Mouse (Mus musculus): ENCODE results near the gene Fry. TPM values are rescaled to one million over a fixed set of nuclear protein-coding genes. Genes with fewer than 3 reads are reported as not detected.

Fry gene
- polyA plus RNA-seq, 1 experiment from 2014 or later, result 2.4 TPM

GRCm38 (mm10) chr5:150195514-150196210 is 77.2 kb downstream of the Fry start:
- Histone ChIP-seq H3K36me3 (no peaks in the 10 kb centered on the region), H3K27ac (no peak overlapping the region; the same call in 1 of the 2 replicates), H3K4me2 (peak overlapping the region; percentile 73), H3K27me3 (no peaks in the 10 kb centered on the region), H3K9me3 (replicated peaks) (no peaks in the 10 kb centered on the region), H3K4me3 (replicated peaks) (peak overlapping the region; percentile 55), H3K4me1 (replicated peaks) (peaks cover 13% of the 10 kb centered on the region), H3K9ac (peak overlapping the region; percentile 49; the same call in 1 of the 2 replicates)
- 3% methylated on average over 22 of the region's 22 CpGs for WGBS (ENCODE audit: insufficient replicate concordance)
- ATAC-seq (ENCODE audit: low read depth) (peak; percentile 68; the same call in 1 of the 2 replicates), DNase-seq (peak; percentile 14)

- DNase-seq, result peak; percentile 16
- Histone ChIP-seq H3K9ac (0 out of 2 replicates have a peak overlapping the region, but pooled peaks have one; percentile 49), H3K36me3 (no peaks in the 10 kb centered on the region), H3K27me3 (no peaks in the 10 kb centered on the region), H3K27ac (no peak overlapping the region; the same call in 1 of the 2 replicates), H3K4me1 (replicated peaks) (peaks cover 13% of the 10 kb centered on the region), H3K4me3 (replicated peaks) (peak overlapping the region; percentile 55), H3K9me3 (replicated peaks) (no peaks in the 10 kb centered on the region), H3K4me2 (peak overlapping the region; percentile 73)
- peak; percentile 78 for ATAC-seq (ENCODE audit: low read depth)
- WGBS (ENCODE audit: insufficient replicate concordance), result 7% methylated on average over 6 of the region's 6 CpGs
Observed at GRCm38 (mm10) chr5:150196211-150196585, 77.8 kb downstream of the Fry start.

- no peak for ATAC-seq (ENCODE audit: low read depth)
- H3K9me3 ChIP-seq (replicated peaks), result no peaks in the 10 kb centered on the region
Observed at GRCm38 (mm10) chr5:150196881-150197311, 78.5 kb downstream of the Fry start.

GRCm38 (mm10) chr5:150206749-150207148 is 88.3 kb downstream of the Fry start:
- no peaks in the 10 kb centered on the region for H3K27me3 ChIP-seq
- no peak overlapping the region for H3K4me2 ChIP-seq
- H3K36me3 ChIP-seq, result no peaks in the 10 kb centered on the region
- no peak for ATAC-seq (ENCODE audit: low read depth)
- H3K9me3 ChIP-seq (replicated peaks), result no peaks in the 10 kb centered on the region
- no peak for DNase-seq
- no peaks in the 10 kb centered on the region for H3K4me1 ChIP-seq (replicated peaks)
- no peak overlapping the region for H3K4me3 ChIP-seq (replicated peaks)
- no peak overlapping the region for H3K27ac ChIP-seq
- no peak overlapping the region for H3K9ac ChIP-seq
- 75% methylated on average over 6 of the region's 6 CpGs for WGBS (ENCODE audit: insufficient replicate concordance)

More at GRCm38 (mm10) chr5:150196881-150197311, 78.5 kb downstream of the Fry start:
- no peak overlapping the region for H3K9ac ChIP-seq
- DNase-seq, result no peak
- H3K36me3 ChIP-seq, result no peaks in the 10 kb centered on the region
- 41% methylated on average over 6 of the region's 6 CpGs for WGBS (ENCODE audit: insufficient replicate concordance)
- H3K27me3 ChIP-seq, result no peaks in the 10 kb centered on the region
- peak overlapping the region; percentile 55; the same call in 1 of the 2 replicates for H3K4me3 ChIP-seq (replicated peaks)
- H3K27ac ChIP-seq, result no peak overlapping the region
- H3K4me2 ChIP-seq, result peak overlapping the region; percentile 73
- peaks cover 13% of the 10 kb centered on the region for H3K4me1 ChIP-seq (replicated peaks)

GRCm38 (mm10) chr5:150207596-150207995 is 89.2 kb downstream of the Fry start:
- H3K9me3 ChIP-seq (replicated peaks), result no peaks in the 10 kb centered on the region
- WGBS (ENCODE audit: insufficient replicate concordance), result 51% methylated on average over 18 of the region's 18 CpGs
- H3K4me3 ChIP-seq (replicated peaks), result no peak overlapping the region
- no peak overlapping the region for H3K9ac ChIP-seq
- H3K4me1 ChIP-seq (replicated peaks), result no peaks in the 10 kb centered on the region
- DNase-seq (no peak), ATAC-seq (ENCODE audit: low read depth) (no peak)
- H3K36me3 ChIP-seq, result no peaks in the 10 kb centered on the region
- H3K27ac ChIP-seq, result no peak overlapping the region
- H3K27me3 ChIP-seq, result no peaks in the 10 kb centered on the region
- H3K4me2 ChIP-seq, result peak overlapping the region; percentile 14; the same call in 1 of the 2 replicates

GRCm38 (mm10) chr5:150208009-150208408 is 89.6 kb downstream of the Fry start:
- ATAC-seq (ENCODE audit: low read depth), result no peak
- Histone ChIP-seq H3K4me3 (replicated peaks) (no peak overlapping the region), H3K4me2 (no peak overlapping the region), H3K27me3 (no peaks in the 10 kb centered on the region), H3K9ac (no peak overlapping the region), H3K27ac (no peak overlapping the region), H3K9me3 (replicated peaks) (no peaks in the 10 kb centered on the region), H3K4me1 (replicated peaks) (no peaks in the 10 kb centered on the region), H3K36me3 (no peaks in the 10 kb centered on the region)
- DNase-seq, result no peak
- WGBS (ENCODE audit: insufficient replicate concordance), result 60% methylated on average over 7 of the region's 7 CpGs

- Histone ChIP-seq H3K9me3 (replicated peaks) (no peaks in the 10 kb centered on the region), H3K4me1 (replicated peaks) (no peaks in the 10 kb centered on the region; the same call in 1 of the 2 replicates), H3K27ac (no peak overlapping the region), H3K27me3 (no peaks in the 10 kb centered on the region), H3K4me2 (no peak overlapping the region), H3K36me3 (no peaks in the 10 kb centered on the region), H3K4me3 (replicated peaks) (no peak overlapping the region), H3K9ac (no peak overlapping the region)
- ATAC-seq (ENCODE audit: low read depth), result no peak
- no peak for DNase-seq
- 81% methylated on average over 6 of the region's 6 CpGs for WGBS (ENCODE audit: insufficient replicate concordance)
Observed at GRCm38 (mm10) chr5:150214081-150214480, 95.6 kb downstream of the Fry start.

GRCm38 (mm10) chr5:150216066-150216465 is 97.6 kb downstream of the Fry start:
- H3K9me3 ChIP-seq (replicated peaks), result no peaks in the 10 kb centered on the region
- 59% methylated on average over 11 of the region's 11 CpGs for WGBS (ENCODE audit: insufficient replicate concordance)
- H3K27me3 ChIP-seq, result no peaks in the 10 kb centered on the region
- ATAC-seq (ENCODE audit: low read depth), result no peak
- H3K36me3 ChIP-seq, result no peaks in the 10 kb centered on the region
- H3K4me1 ChIP-seq (replicated peaks), result no peaks in the 10 kb centered on the region; the same call in 1 of the 2 replicates
- H3K27ac ChIP-seq, result no peak overlapping the region
- no peak for DNase-seq
- no peak overlapping the region for H3K9ac ChIP-seq
- H3K4me2 ChIP-seq, result no peak overlapping the region
- H3K4me3 ChIP-seq (replicated peaks), result no peak overlapping the region

GRCm38 (mm10) chr5:150219457-150219856 is 101.0 kb downstream of the Fry start:
- no peak overlapping the region for H3K27ac ChIP-seq
- 70% methylated on average over 8 of the region's 8 CpGs for WGBS (ENCODE audit: insufficient replicate concordance)
- H3K4me3 ChIP-seq (replicated peaks), result no peak overlapping the region
- H3K27me3 ChIP-seq, result no peaks in the 10 kb centered on the region
- no peaks in the 10 kb centered on the region for H3K36me3 ChIP-seq
- H3K9ac ChIP-seq, result no peak overlapping the region
- no peak for DNase-seq
- no peaks in the 10 kb centered on the region for H3K9me3 ChIP-seq (replicated peaks)
- no peak overlapping the region for H3K4me2 ChIP-seq
- H3K4me1 ChIP-seq (replicated peaks), result no peaks in the 10 kb centered on the region; the same call in 1 of the 2 replicates
- ATAC-seq (ENCODE audit: low read depth), result no peak

- no peaks in the 10 kb centered on the region; the same call in 1 of the 2 replicates for H3K4me1 ChIP-seq (replicated peaks)
- H3K36me3 ChIP-seq, result no peaks in the 10 kb centered on the region
- ATAC-seq (ENCODE audit: low read depth) (peak; percentile 50), DNase-seq (peak; percentile 27)
- no peak overlapping the region for H3K4me2 ChIP-seq
- H3K27me3 ChIP-seq, result no peaks in the 10 kb centered on the region
- no peaks in the 10 kb centered on the region for H3K9me3 ChIP-seq (replicated peaks)
- 36% methylated on average over 7 of the region's 7 CpGs for WGBS (ENCODE audit: insufficient replicate concordance)
- no peak overlapping the region for H3K9ac ChIP-seq
- H3K27ac ChIP-seq, result no peak overlapping the region
- H3K4me3 ChIP-seq (replicated peaks), result no peak overlapping the region
Observed at GRCm38 (mm10) chr5:150220333-150220732, 101.9 kb downstream of the Fry start.

GRCm38 (mm10) chr5:150221806-150222205 is 103.4 kb downstream of the Fry start:
- no peak for ATAC-seq (ENCODE audit: low read depth)
- H3K27ac ChIP-seq, result no peak overlapping the region
- no peaks in the 10 kb centered on the region for H3K9me3 ChIP-seq (replicated peaks)
- no peak overlapping the region for H3K9ac ChIP-seq
- H3K27me3 ChIP-seq, result no peaks in the 10 kb centered on the region
- H3K4me2 ChIP-seq, result no peak overlapping the region
- H3K36me3 ChIP-seq, result no peaks in the 10 kb centered on the region
- H3K4me3 ChIP-seq (replicated peaks), result no peak overlapping the region
- no peak for DNase-seq
- no peaks in the 10 kb centered on the region for H3K4me1 ChIP-seq (replicated peaks)
- WGBS (ENCODE audit: insufficient replicate concordance), result 72% methylated on average over 6 of the region's 6 CpGs

Data from liver, embryonic 13.5 days (tissue).